Mouse (Mus musculus) ES-E14 (cell line): Measurements from ENCODE around the gene Ndel1.

Experiments
- CHD2 ChIP-seq: IDR thresholded peaks from 2 replicates; pipeline ENCODE4 v1.6.1; 2014; ENCODE audit warnings: mild to moderate bottlenecking, low read depth, low read length, inconsistent platforms
- HCFC1 ChIP-seq: IDR thresholded peaks from 2 replicates; pipeline ENCODE4 v1.6.1; 2012; ENCODE audit warnings: low read length, inconsistent platforms, borderline replicate concordance; ENCODE audit not compliant: insufficient read depth
- MAFK ChIP-seq: IDR thresholded peaks from 2 replicates; pipeline ENCODE4 v1.6.1; 2014; ENCODE audit warnings: mild to moderate bottlenecking, low read depth, low read length, inconsistent platforms; ENCODE audit not compliant: insufficient read depth
- ZNF384 ChIP-seq: IDR thresholded peaks from 2 replicates; pipeline ENCODE4 v1.6.1; 2012; ENCODE audit warnings: low read depth, low read length, inconsistent platforms

DNA sequence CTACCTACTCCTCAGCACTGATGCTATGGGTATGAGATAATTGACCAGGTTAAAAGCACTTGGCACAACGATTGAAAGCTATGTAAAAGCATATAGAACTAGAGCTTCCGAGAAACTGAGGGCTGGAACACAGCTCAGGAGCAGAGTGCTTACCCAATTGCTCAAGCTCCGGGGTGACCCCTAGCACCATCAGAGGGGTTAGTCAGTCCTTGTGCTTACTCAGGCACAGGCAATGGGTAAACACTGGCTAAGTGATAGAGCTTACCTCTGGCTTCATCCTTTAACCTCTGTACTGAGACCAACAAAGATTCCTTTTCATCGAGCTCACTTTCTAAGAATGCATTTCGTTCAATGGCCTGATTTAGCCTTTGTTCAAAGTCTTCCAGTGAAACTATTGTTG, 32.1 kb downstream of the Ndel1 start:
- TF ChIP-seq ZNF384 = no peak
- no peak for TF ChIP-seq MAFK
- no peak for TF ChIP-seq HCFC1
- no peak for TF ChIP-seq CHD2
